Mouse (Mus musculus): Measurements from ENCODE around the gene Lax1.
"Not testable (repeated sequence)": the region's sequence is repeated elsewhere in the genome, so short reads cannot be mapped to it uniquely, and the experiment has no call there.

The Lax1 gene

DNA sequence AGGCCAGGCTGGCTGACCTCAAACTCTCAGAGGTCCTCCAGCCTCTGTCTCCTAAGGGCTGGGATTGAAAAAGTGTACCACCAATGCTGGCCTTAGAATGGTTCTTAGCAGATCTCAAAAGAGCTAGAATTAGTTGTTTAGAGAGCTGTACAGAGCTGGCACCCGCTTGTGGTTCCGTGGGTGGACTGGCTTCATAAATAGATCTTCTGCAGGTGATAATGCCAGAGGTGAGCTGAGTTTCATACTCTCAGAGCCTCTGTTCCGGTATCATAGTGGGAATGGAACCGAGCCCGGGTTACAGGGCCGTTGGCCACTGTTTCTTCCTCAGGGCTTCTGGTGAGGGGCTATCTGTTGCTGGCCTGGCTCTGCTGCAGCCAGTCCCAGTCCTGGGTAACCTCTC lies 1.1 kb upstream of the Lax1 start:
- peak; percentile 53 for DNase-seq (ENCODE audit: low read depth, low spot score)

DNA sequence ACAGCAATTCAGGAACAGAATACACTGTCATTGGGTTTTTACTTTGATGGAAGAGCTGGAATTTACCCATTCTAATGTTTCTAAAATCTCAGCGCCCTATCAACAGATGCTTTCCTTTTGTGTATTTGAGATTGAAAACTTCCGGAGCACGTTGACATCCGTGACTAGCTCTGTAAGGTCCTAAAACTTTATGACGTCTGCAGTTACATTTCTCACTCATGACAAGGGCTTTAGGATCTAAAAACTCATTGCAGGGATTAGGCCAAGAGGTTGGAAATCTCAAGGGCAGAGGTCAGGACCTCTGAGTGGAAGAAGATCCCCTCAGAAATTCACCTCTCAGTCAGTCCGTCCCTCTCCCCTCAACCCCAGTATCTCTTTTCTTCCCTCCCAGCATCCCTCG lies 1.6 kb downstream of the Lax1 start:
- peak; percentile 35 for DNase-seq (ENCODE audit: low read depth, low spot score)

GRCm38 (mm10) chr1:133685749-133686519 lies 4.0 kb downstream of the Lax1 start:
- no peak for DNase-seq (ENCODE audit: low read depth, low spot score)

DNA sequence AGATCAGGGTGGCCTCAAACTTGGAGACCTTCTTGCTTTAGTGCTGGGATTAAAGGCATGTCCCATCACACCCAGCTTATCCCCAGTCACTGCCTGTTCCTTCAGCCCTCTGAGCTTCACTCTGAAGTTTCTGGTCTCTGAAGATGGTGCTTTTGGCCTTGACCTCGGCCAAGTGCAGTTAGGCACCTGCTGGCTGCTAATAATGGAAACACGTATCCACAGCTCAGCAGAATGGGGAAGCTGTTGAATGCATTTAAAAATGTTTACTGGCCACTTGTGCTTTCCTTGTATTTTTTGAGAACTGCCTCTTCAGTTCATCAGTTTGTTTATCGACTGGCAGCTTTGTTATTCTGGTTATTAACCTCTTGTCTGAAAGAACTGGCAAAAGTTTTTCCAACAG lies 18.1 kb downstream of the Lax1 start:
- DNase-seq (ENCODE audit: low read depth, low spot score): no peak

GRCm38 (mm10) chr1:133671266-133671665 lies 18.6 kb downstream of the Lax1 start:
- no peak for DNase-seq (ENCODE audit: low read depth, low spot score)

DNA sequence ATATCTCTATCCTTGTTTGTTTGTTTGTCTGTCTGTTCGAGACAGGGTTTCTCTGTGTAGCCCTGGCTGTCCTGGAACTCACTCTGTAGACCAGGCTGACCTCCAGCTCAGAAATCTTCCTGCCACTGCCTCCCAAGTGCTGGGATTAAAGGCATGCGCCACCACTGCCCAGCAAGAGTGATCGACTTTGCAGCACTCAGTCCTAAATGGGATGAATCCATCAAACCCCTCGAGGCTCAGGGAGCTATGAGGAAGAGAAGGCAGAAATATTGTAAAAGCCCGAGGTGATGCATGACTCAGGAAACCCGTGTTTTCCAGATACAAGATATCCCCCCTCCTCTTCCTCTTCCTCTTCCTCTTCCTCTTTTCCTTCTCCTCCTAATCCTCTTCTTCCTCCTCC lies 19.1 kb downstream of the Lax1 start:
- no peak for DNase-seq (ENCODE audit: low read depth, low spot score)

- DNase-seq (ENCODE audit: low read depth, low spot score): no peak
Observed at GRCm38 (mm10) chr1:133670190-133670589, 19.7 kb downstream of the Lax1 start.

- DNase-seq (ENCODE audit: low read depth, low spot score): no peak
Observed at GRCm38 (mm10) chr1:133668618-133669017, 21.3 kb downstream of the Lax1 start.

- DNase-seq (ENCODE audit: low read depth, low spot score): no peak
Observed at GRCm38 (mm10) chr1:133667721-133668120, 22.2 kb downstream of the Lax1 start.

- DNase-seq (ENCODE audit: low read depth, low spot score): not testable (repeated sequence)
Observed at GRCm38 (mm10) chr1:133665713-133666112, 24.2 kb downstream of the Lax1 start.

DNA sequence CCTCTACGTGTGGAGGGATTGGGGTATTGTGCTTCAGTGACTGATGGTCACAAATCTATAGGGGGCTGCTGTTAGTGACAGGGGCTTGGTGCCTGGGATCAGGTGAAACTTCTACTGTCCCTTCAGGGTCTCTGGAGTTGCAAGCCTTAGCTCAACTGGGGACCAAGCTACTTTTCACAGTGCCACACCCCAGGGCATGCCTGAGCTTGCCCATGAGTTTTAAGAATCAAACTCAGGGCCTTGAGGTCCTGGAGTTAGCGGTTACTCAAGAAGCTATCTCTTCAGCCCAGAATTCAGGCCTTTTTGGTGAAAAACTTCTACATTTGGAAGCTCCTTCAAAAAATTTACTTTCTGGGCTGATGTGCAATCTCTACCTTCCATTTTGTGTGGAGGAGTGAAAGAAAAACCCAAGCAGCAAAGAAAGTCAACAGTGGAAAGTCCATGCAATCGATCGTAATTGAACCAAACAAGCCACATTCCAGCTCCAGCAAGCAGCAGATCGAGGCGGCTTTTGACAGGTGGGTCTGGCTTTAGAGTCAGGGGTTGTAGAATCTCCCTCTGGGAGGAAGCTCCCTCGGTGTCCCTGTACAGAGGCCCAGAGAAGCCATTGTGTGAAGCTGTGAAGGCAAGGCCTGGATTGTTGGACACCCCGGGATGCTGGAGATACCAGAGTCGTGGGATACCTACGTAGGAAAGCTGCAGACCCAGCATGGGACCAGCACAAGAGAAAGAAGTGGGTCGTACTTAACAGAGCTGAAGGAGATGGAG lies 25.5 kb downstream of the Lax1 start:
- no peak for DNase-seq (ENCODE audit: low read depth, low spot score)

GRCm38 (mm10) chr1:133663427-133663826 lies 26.5 kb downstream of the Lax1 start:
- no peak for DNase-seq (ENCODE audit: low read depth, low spot score)

DNA sequence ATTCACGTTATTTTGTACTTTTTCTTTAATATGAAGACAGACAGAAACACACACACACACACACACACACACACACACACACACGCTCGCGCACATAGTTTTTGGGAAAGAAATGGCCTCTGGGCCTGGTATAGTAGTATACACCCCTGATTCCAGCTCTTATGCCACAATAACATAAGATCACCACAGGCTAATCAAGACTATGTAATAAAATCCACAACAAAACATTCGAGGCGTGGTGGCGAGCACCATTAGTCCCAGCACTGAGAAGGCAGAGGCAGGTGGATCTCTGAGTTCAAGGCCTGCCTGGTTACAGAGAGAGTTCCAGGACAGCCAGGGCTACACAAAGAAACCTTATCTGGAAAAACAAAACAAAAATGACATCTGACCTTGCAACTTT lies 27.0 kb downstream of the Lax1 start:
- DNase-seq (ENCODE audit: low read depth, low spot score): no peak

- DNase-seq (ENCODE audit: low read depth, low spot score): peak; percentile 97
Observed at GRCm38 (mm10) chr1:133661203-133661933, 28.5 kb downstream of the Lax1 start, which contains the start of gene Gm38394. Gene Gm38394, minus strand, starts transcription at chr1:133661318.

DNA sequence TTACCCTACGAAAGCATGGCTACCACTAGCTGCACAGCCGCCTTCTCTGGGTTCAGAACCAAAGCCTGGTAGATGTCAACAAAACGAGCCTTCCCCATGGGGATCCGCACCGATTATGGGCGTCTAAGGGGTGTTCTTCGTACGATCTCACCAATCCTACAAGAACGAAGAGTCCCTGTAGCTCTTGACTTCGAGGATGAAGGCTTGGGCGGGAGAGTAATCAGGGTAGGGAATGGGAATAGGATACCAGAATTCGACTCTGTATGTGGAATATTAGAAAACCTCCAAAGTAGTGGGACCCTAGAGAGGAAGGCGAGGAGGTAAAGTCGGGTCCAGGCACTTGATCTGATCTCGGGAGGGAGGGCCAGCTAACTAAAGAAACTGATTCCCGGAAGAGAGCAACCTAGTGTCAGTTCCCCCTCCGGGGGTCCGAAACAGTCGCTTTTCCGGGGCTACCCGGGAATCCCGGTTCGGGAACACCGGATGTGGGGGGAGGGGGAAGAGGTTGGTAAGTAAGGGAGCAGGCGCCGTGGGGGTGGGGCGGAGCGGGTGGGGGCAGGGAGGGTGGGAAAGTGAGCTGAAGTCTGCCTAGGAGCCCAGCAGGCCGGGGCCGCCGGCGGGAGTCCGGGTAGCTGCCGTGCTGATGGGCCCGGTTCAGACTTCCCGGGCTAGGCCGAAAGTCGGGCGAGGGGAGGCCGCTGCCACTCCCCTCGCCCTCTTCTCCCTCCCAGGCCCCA lies 29.3 kb downstream of the Lax1 start, which contains the start of gene Zbed6:
Zbed6 (minus strand) TSS at position 420 of the 737 bp plus-strand sequence.
- no peak for DNase-seq (ENCODE audit: low read depth, low spot score)

DNA sequence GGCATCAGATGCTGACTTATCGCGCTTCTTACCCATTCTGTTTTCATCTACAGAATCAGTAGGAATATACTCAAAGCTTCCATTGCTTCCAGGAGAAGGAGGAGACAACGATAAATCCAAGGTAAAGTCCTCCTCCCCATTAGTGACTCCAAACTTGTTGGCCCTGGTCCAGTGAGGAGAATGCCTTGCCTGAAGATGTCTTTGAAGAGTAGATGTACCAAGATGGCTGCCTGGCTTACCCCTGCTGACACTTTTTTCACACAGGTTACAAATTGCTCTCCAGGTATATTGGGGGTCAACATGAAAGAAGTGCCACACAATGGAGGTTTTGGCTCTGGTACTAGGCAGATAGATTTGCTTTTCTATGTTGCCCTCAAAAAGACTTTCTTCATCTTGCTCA lies 31.0 kb downstream of the Lax1 start:
- no peak for DNase-seq (ENCODE audit: low read depth, low spot score)

- DNase-seq (ENCODE audit: low read depth, low spot score): no peak
Observed at GRCm38 (mm10) chr1:133656811-133657210, 33.1 kb downstream of the Lax1 start.

GRCm38 (mm10) chr1:133653033-133653432 lies 36.9 kb downstream of the Lax1 start:
- DNase-seq (ENCODE audit: low read depth, low spot score): no peak

GRCm38 (mm10) chr1:133650288-133651055 lies 39.4 kb downstream of the Lax1 start:
- peak; percentile 11 for DNase-seq (ENCODE audit: low read depth, low spot score)

GRCm38 (mm10) chr1:133645652-133646051 lies 44.3 kb downstream of the Lax1 start:
- no peak for DNase-seq (ENCODE audit: low read depth, low spot score)

GRCm38 (mm10) chr1:133641163-133641562 lies 48.7 kb downstream of the Lax1 start:
- DNase-seq (ENCODE audit: low read depth, low spot score): no peak
